Mouse (Mus musculus): ENCODE results near the gene Dlst.

Gene Dlst

DNA sequence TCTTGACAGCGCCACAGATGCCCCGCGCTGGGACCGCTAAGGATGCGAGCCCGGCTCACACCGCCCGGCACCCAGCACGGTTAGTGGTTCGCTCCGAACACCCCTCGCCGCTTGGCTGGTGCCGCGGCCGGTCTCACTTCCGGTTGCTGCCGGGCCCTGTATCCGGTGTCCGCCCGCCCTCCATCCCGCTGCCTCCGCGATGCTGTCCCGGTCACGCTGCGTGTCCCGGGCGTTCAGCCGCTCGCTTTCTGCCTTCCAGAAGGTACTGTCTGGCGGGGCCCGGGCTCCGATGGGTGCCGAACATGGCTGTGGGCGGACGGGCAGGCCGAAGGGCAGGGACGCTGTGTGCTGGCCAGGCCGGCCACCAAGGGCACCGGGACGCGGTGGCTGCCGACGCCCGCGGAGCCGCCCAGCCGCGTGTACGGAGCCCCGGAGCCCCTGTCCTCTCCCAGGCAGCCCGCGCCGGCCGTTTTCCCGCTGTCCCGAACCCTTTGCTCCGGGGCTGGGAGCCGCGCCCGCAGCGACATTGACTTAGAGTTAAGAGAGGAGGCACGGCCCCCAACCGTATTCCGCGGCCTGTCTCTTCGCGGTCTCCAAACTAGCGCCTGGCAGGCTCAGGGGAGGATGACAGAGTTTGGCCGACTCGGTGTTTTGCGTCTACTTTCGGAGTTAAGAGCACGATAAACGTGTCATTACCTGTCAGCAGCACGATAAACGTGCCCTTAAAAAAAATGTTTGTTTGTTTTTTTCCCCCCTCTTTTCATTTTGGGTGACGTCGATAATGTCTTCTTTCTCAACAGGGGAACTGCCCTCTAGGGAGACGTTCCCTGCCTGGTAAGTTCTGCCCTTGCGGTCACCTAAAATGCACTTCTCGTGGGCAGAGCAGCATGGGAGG lies at the start of gene Dlst, which contains the start of gene Prox2:
Dlst (plus strand) TSS at position 136 of the 895 bp plus-strand sequence.
Prox2 (minus strand) TSS at position 62 of the 895 bp plus-strand sequence.
- WGBS = under 1% methylated on average over 83 of the region's 83 CpGs

DNA sequence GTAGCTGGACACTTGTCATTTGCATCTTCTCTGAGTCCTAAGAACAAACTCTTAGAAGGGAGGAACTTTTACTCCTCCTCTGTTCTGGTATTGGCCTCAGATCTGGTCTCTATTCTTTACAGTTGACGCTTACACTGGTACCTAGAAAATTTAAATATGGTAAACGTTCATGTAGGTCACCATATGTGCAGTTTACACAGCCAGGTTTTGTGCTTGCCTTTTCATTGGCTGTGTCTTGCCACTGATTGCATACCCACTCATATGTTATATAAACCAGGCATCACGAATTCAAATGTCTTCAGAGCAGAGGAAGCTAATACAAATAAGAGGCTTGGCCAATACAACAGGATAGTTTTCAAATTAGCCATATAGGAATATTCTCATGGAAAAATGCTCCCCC lies 33.5 kb upstream of the Dlst start:
- 49% methylated on average over 3 of the region's 3 CpGs for WGBS

DNA sequence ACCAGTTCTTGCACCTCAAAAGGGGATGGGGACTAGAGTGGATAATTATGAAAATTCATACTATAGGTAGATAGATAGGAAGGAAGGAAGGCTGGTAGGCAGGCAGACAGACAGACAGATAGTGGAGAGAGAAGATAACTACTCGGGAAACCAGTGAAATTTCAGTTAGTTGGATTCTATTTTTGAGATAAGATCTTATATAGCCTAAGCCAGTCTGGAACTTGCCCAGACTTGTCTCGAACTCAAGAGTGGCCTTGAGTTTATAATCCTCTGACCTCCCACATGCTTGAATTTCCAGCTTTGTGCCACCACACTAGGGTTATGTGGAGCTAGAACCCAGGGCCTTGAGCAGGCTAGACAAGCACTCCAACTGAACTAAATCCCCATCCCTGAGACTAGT lies 26.4 kb upstream of the Dlst start:
- 67% methylated on average over 2 of the region's 2 CpGs for WGBS

DNA sequence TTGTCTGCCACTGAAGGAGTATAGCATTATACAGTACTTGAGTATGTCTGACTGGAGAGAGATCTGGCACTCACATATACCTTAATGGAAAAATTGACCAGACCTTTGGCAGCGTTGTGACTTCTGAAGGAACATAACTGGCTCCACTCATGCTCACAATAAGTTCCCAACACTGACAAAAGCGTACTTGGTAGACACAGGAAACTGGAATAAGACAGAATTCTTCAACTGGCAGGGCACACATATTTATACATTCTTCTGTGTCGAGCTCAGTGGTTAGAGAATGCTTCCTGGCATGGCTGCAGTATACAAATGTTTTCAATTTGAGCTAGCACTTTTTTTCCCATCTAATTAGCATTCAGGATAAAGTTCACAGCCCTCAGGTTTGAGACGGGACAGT lies 25.7 kb upstream of the Dlst start:
- 67% methylated on average over 4 of the region's 4 CpGs for WGBS

DNA sequence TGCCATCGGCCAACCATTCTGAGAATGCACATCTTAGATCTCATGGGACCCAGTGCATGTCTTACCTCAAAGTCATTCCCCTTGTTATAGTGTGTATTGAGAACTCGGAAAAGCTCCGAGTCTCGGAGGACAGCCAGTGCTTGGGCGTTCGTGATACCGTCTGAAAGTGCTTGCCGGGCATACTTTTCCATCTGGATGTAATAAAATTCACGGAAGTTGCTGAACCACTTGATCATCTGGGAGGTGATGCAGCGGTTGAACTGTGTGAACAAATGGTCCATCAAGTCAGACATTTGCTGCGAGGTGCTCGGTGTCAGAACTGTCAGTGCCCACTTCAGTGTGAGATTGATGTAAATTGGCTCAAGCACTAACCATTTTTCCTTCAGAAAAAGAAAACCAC lies 22.8 kb upstream of the Dlst start:
- 96% methylated on average over 12 of the region's 12 CpGs for WGBS

DNA sequence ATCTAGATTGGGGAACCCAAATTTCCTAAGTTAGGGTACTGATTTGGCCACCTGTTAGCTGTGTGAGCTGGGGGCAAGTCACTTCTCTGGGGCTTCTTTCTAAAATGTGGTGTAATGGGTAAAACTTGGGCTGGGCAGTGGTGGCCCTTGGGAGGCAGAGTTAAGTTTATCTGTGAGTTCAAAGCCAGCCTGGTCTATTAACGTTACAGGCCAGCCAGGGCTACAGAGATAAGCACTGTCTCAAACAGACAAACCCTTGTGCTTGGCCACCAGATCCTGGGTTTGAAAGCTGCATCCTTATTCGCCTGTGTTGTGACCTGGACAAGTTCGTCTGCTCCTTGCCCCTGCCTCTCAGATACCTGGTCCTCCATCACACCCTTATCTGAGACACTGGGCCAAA lies 19.4 kb upstream of the Dlst start:
- 89% methylated on average over 3 of the region's 3 CpGs for WGBS

DNA sequence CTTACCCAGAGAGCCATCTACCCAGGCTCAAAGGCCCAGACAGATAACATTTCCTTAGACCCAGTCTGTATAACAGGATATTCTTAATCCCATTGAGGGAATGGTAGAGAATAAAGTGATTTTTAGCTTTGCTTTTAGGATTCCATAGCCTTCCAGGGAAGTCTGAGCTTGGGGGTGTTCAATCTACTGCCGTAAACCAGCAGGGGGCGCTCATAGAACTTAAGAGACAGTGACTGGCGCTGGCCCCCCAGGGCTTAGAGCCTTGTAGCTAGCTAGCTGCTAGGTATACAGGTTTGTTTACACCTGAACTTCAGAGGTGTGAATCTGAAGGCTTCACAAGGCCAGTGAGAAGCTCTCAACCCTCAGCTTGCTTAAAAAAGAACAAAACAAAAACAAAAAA lies 18.4 kb upstream of the Dlst start:
- 12% methylated on average over 3 of the region's 3 CpGs for WGBS

DNA sequence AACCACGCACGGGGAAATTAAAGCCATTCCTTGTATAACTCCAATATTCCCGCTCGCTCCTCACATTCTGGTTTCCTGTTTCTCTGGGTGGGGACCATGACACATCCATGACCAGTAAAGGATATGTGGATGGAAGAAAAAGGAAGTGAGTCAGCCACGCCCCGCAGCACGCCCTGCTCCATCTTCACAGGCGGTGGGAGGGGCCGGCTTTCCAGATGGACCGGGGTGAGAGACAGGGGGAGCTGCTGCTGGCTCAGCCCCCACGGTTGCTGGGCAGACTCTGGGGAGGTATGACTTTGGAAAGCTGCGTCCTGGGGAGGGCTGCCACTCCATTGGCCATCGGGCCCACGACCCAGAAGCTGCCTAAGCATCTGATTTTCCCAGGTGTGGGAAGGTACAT lies 16.6 kb upstream of the Dlst start:
- 16% methylated on average over 14 of the region's 14 CpGs for WGBS

DNA sequence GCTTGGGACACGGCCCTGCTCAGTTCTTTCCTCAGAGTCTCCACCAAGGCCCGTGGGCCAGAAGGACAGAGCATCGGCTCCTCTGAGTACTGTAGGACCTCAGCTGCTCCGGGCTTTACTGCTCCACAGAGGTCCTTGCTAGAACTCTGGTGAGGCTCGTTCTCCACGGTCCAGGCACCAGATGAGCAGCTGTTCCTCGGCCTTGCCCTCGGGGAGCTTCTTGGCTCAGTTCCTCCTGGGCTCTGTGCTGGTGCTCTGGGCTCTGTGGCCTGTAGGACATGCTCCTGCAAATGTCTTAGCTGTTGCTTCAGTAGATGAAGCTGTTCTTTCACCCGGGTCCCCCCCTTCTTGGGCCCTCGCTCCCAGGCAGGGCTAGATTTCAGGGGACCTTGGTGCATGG lies 15.9 kb upstream of the Dlst start:
- WGBS = 78% methylated on average over 10 of the region's 10 CpGs

DNA sequence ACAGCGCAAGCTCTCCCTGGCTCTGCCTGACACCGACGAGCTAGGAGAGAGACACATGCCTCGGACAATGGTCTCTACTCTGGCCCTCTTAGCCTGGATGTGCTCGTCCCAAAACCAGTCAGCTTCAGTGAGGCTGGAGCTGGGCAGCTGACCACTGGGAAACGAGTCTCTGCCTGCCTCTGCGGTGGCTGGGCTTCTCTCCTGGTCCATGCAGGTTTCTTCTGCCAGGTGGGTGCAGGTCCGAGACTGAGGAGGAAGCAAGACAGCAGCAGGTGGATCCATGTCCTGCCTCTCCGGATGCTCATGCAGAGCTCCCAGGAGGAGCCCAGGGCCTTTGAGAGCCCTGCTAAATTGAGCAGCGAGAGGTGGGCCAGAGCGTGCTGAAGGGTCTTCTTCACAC lies 15.5 kb upstream of the Dlst start:
- 78% methylated on average over 11 of the region's 11 CpGs for WGBS

DNA sequence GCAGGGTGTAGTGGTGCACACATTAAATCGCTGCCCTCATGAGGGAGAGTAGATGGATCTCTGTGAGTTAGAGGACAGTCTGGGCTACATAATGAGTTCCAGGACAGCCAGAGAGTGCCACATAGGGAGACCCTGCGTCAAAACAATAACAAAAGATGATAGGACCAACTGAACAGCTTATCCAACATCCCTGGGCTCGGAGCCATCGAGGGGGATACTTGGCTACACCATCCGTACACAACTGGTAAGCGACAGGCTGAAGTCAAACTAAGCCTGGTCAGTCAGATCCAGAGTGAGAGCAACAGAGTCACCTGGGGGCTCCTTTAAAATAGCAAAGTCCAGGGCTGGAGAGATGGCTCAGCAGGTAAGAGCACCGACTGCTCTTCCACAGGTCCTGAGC lies 14.8 kb upstream of the Dlst start:
- WGBS = 73% methylated on average over 7 of the region's 7 CpGs

DNA sequence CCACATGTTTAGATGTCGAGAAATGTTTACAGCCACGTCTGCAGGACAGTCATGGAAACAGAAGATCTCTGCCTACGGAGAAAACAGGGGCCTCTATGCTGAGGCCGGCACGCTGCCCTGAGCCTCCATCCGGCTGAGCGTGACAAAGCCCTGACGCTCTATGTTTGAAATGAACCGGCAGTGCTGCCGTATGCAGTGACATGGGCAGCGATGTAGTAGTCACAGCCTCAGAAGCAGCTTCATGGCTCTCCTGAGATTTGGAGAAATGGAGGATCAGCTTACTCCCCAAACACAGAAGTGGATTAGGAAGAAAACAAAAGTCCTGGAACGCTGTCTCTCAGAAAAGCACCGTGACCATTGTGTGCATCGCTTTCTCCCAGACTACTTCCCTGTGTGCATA lies 9.6 kb upstream of the Dlst start:
- WGBS = 65% methylated on average over 14 of the region's 14 CpGs

DNA sequence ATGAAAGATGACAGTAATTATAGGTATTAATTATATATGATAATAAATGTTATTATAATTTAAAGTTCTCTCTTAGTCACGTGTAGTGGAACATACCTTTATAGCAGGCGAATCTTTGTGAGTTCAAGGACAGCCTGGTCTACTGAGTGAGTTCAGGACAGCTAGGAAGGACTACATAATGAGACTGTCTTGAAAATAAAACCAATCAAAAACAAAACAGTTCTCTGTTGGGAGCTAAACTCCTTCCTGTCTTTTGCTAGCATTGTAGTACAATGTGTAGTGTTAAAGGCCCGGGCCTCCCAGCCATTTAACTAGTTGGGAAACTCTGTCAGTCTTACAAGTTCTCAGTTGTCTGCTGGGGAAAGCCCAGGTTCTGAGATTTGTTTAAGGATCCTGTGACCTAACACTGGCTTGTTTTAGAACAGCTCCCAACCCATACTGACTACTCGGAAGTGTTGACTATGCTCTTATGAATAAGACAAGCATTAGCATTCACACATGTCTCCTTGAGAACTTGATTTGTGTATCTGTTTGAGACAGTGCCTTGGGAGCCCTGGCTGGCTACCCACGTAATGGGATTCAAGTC lies 9.0 kb upstream of the Dlst start:
- WGBS = 76% methylated on average over 5 of the region's 5 CpGs

DNA sequence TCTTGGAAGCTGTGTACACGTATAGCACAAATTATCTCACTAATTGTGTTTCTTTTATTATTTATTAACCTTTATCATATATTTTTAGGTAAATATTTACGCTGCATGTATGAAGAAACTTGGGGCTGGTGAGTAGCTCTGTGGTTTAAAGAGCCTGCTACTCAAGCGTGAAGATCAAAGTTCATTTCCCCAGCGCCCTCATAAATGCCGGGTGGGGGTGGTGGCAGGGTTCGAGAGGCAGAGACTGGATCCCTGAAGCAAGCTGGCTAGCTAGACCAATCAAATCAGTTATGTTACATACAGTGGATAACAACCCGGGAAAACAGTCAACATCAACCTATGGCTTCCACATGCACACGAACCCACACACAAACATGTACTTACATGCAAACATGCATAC lies 7.5 kb upstream of the Dlst start:
- WGBS = 90% methylated on average over 8 of the region's 8 CpGs

DNA sequence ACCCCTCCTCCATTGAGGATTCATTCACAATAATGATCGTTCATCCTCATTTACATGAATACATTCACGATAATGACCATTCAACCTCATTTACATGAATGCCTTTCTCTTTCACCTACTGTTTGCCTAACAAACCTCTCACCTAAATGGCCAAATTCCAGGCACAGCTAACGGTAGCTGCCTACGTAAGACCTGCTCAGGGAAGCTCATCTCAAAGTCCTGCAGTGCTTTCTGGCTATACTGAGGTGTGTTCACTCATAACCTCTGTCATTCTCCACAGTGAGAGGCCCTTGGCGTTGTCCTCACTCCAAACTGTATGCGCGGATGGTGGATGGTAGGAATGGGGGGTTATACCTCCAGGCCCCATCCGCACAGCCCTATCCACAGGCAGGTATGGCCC lies 5.8 kb upstream of the Dlst start:
- 87% methylated on average over 8 of the region's 8 CpGs for WGBS

DNA sequence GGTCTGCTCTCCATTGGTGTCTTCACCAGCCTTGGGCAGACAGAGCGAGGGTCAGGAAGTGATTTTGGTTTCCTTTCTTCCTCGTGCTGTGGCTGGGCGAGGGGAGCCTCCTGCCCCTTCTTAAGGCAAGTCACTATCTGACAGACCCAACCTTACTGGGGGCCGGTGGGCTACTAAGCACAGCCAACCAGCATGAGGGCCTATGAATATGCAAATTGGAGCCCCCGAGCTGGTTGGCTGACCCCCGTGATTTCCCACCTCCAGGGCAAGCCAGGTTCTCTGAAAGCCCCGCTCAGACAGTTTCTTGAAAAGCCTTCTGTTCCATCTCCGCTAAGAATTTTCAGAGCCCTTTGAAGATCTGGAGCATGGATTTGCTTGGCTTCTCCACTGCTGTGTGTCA lies 4.3 kb upstream of the Dlst start:
- WGBS = 29% methylated on average over 8 of the region's 8 CpGs

DNA sequence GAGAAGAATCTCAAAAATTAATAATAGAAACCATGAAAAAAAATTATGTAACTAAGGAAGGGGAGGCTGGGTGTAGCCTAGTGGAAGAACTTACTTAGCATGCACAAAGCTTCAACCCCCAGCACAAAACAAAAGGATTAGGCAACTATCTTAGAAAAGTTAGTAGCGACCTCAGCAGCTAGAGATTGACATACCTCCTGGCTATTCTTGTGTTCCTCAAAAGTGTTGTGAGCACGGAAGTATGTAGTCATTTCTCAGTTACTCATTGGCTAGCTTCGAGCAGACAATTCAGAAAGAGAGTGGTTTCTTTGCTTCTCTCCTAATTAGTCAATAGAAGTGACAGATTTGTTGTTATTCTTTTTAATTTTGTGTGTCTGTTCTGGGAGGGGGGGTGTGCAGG lies 2.0 kb upstream of the Dlst start:
- 55% methylated on average over 3 of the region's 3 CpGs for WGBS

DNA sequence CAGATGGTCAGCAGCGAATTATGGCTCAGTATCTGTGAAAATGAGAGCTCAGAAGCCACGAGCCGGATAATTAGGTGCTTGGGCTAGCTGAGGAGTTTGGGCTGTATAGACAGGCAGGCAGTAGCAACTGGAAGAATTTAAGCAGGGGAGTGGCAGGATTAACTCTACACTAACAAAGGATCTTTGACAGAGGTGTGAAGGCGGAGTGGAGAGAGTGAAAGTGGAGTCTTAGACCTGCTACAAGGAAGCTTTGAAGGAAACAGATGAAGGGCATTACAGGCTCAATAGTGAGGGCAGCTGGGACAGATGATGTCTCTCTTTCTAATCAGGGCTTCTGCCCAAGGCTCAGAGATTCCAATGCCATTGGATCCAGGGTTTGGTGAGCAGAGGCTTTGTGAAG lies 1.2 kb upstream of the Dlst start:
- WGBS = 55% methylated on average over 4 of the region's 4 CpGs

DNA sequence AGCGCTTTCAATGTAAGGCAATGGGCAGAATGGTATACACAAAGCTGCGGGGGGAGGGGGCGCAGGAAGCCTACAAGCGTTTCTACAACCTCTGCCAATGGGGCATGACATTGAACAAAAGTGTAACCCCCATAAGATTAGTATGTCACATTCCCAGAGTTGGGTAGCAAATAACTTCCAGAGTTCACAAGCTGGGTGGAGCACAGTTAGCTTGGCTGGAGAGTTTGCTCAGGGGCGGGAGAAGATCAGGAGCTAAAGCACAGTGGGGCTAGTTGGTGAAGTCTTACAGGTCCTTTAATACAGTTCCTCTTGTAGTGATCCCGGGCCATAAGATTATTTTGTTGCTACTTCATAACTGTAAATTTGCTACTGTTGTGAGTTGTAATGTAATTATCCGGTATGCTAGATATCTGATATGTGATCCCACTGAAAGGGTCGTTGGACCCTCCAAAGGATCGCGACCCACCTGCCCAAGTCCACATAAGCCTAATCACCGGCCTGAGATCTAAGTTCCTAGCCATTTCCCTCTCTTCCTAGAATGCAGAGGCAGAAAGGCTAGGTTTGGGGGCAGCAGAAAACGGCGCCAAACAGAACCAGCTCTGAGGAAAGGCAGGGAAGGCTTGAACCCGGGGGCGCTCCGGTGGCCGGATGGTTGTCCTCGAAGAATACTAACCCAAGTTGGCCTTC lies 479 bp upstream of the Dlst start:
- WGBS = 10% methylated on average over 18 of the region's 18 CpGs

DNA sequence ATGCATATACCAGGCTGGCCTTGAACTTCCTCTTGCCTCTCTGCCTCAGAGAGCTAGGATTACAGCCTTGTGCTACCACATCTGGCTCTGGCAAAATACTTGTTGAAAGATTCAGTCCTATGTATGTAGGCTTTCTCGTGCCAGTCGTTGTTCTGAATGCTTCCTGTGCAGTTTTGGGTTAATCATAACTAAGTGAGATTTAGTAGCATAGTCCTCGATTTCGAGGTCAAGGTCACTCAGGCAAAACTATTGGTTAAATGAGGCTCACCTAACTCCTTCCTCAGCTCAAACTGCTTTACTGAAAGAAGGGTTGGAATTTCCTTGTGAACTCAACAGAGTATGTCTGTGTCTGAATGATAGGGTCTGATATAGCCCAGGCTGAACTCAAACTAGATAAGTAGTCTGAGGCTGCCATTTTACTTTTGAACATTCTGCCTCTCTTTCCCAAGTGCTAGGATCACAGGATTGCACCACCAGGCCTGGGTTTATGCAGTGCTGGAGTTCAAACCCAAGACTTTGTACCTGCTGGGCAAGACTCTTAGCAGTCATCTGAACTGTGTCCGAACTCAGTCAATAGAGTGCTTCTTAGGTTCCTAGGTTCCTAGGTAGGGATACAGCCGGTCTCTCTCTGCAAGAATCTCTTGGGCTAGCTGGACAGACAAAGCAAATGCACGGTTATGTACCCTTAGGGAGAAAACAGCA lies 2.1 kb downstream of the Dlst start:
- 78% methylated on average over 7 of the region's 7 CpGs for WGBS

DNA sequence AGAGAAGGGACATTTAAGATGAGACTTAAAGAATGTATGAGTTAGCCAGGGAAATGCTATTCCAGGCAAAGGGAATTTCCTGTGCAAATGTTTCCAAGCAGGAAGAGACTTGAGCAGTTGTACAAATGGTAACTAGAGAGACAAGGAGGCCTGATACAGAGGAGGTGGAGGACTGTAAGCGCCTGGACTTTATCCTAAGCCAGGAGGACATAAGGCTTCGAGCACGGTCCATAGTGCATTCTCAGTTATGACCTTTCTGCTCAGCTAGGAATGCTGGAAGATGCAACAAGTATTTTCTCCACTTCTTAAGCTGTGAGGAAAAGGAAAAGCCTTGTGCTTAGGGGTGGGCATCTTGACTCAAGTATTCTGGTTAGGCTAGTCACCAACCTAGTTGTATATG lies 2.7 kb downstream of the Dlst start:
- 90% methylated on average over 3 of the region's 3 CpGs for WGBS

DNA sequence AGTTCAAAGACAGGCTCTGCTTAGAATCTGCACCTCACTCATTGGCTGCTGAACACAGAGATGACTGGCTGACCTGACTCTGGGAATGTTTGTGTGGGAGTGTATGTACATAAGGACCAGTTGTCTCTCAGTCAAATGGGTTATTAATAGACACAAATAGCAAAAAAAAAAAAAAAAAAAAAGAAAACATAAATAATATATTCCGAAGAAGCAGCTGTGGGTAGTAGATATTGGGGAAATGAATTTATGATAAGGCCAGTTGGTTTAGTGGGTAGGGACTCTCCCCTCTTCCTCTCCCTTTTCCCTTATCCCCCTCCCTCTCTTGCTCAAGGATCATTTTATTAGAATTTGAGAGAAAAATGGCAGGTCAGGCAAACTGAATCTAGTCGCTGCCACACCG lies 3.3 kb downstream of the Dlst start:
- 91% methylated on average over 3 of the region's 3 CpGs for WGBS

Measured in cerebral cortex, adult 2 months (tissue).